Mouse (Mus musculus): ENCODE measurements around the gene Galnt6.

Gene Galnt6

DNA sequence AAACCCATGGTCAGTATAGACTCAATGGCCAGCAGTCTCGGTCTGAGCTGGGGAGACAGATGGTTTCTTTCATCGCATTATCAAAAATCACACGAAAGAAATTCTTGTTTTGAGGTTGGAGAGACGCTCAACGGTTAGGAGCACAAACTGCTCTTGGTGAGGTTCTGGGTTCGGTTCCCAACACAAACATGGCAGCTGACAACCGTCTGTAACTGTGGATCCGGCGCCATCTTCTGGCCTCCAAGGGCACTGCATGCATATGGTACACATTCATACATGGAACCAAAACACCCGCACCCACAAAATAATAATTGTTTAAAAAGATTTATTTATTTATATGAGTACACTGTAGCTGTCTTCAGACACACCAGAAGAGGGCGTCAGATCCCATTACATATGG, 10.6 kb downstream of the Galnt6 start:
- DNase-seq, result no peak

DNA sequence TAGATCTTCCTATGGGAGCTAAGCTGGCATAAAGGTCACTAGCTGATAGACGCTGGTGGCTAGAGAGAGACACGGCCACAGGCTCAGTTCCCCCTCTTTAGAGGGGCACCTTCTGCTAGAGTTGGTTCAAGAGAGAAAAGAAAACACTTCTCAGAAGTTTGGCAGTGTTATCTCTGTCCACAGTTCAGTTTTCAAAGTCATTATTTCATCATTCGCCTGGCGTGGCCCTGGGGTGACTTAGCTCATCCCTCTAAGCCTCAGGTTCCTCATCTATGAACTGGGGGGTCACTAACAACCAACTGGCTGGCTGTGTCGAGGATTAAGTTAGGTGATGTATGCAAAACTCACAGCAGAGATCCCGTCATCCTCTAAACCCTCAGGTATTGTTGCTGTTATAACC, 11.2 kb downstream of the Galnt6 start:
- no peak for DNase-seq

DNA sequence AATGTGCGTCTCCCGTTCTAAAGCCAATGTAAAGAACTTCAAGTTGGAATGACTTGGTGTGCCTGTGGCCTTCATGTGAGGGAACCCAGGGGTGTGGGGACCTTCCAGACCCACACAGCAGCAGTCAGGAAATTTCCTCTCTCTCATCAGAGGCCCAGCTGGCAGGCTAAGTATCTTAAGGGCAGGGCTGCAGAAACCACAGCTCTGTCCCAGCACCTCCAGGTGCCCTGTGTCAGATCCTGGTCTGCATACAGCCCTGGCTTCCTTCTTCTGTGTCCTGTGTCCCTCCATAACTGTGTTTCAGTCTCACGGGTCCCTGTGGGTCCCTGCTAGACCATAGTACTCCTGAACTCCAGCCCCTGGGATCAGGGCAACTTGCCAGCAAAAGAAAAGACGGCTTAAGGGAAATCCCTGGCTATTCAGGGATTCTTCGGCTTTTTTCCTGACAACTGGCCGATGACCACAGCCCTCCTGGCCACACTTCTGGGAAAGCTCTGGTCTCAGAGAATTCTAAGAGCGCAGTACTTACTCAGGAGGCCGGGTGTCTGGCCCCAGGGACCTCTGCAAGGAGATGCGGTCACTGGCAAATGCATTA, 13.7 kb downstream of the Galnt6 start:
- DNase-seq, result no peak

GRCm38 (mm10) chr15:100714470-100714869, 14.7 kb downstream of the Galnt6 start:
- DNase-seq, result no peak

GRCm38 (mm10) chr15:100710838-100711237, 18.3 kb downstream of the Galnt6 start:
- no peak for DNase-seq

- no peak for DNase-seq
Observed at GRCm38 (mm10) chr15:100708433-100709078, 20.6 kb downstream of the Galnt6 start.

DNA sequence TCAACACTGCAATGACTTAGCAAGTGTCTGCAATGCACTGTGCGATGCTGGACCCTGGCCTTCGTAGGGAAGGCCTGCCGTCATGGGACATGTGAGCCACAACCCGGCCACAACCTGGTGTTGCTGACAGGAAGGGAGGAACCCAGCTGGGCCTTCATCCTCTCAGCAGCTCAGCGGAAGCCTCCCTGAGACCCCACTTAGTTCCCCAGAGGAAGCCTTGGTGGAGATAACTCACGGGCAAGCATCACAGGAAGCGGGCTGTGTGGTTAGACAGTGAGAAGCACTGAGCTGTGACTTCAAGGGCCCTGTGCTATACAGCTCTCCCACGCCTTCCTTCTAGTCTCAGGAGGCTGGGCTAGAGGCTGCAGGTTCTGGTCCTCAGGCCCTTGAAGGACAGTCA, 22.9 kb downstream of the Galnt6 start:
- DNase-seq, result peak; percentile 41

DNA sequence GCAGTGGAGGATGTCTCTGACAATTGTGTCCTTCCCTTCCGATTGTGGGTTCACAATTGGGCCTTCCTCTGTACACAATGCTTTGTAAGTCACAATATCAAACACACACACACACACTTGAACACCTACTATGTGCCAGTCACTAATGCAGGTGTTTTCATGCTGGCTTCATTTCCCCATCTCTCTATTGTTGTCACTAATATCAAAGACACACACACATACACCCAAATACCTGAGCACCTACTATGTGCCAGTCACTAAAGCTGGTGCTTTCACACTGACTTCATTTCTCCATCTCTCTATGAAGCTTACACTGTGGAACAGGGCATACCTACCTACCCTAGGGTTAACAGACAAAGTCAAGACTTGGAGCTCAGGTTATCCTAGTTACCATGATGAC, 23.8 kb downstream of the Galnt6 start:
- DNase-seq, result no peak

DNA sequence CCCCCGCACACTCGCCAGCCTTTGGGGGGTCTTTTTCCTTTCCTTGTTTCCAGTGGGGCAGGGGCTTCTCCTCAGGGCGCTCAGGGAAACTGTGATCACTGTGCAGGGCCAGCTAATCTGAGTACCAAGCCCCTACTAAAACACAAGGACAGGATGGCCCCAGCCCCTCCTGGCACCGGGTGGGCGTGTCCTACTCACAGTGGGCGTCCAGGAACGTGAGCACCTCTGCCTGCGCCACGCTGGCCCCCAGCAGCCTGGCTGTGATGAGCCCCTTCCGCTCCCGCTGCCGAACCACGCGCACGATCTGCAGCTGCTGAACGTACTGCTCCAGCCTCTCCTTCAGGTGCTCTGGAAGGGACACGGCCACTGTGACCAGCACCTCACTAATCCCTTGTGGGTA, 25.3 kb downstream of the Galnt6 start:
- no peak for DNase-seq

- peak; percentile 27 for DNase-seq
Observed at GRCm38 (mm10) chr15:100701856-100702255, 27.3 kb downstream of the Galnt6 start.

- no peak for DNase-seq
Observed at GRCm38 (mm10) chr15:100701108-100701507, 28.1 kb downstream of the Galnt6 start.

- DNase-seq, result no peak
Observed at GRCm38 (mm10) chr15:100700424-100700823, 28.8 kb downstream of the Galnt6 start.

- DNase-seq, result peak; percentile 33
Observed at GRCm38 (mm10) chr15:100699386-100699785, 29.8 kb downstream of the Galnt6 start.

DNA sequence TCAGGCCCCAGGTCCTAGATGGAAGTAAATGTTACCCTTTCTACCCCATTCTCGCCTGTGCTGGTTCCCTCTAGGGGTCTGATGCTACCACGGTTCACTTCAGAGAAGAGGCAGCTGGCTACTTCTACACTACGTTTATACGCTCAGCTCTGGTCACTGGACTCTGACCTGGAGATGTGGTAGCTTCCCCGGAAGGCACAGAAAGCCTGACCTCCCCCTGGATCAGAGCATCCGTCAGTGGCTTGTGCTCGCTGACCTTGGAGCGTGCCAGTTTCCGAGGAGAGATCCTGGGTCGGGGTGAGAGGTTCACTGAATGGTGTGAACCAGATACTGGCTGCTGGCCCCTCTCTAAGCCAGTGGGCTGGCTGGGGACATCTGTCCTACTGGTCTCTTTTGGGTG, 31.1 kb downstream of the Galnt6 start:
- no peak for DNase-seq

DNA sequence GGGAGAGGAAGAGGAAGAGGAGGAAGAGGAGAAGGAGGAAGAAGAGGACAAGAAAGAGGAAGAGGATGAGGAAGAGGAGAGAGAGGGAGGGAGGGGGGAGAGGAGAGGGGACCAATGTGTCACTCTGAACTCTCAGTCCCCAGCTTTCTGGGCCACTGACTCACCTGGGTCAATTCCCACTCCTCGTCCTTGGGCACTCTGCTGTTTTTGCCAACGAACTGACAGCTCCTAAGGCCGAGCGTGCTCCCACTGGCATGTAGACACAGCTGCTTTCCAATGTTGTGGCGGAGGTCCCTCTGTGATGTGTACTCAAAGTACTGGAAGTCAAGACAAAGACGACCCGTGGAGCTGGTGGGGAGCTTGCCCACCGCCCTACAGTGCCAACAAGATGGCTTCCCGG, 34.8 kb downstream of the Galnt6 start:
- no peak for DNase-seq

DNA sequence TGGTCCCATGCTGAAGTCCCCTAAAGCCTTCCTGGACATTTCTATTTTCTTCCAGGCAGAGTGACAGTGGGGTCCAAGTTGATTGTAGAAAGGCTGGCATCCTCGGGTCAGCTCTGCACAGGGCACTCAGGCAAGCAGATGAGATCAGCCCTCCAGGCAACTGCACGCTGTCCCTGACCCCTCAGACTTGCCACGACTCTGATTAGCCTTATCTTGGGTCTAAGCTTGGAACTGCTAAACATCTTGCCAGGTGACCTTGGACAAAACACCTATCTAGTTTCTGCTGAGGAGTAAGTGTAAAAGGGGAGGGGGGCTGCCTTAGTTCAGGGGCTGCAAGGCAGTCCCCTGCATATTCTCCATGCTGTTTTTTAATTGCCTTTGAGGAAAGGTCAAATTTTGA, 37.2 kb downstream of the Galnt6 start:
- DNase-seq, result no peak

DNA sequence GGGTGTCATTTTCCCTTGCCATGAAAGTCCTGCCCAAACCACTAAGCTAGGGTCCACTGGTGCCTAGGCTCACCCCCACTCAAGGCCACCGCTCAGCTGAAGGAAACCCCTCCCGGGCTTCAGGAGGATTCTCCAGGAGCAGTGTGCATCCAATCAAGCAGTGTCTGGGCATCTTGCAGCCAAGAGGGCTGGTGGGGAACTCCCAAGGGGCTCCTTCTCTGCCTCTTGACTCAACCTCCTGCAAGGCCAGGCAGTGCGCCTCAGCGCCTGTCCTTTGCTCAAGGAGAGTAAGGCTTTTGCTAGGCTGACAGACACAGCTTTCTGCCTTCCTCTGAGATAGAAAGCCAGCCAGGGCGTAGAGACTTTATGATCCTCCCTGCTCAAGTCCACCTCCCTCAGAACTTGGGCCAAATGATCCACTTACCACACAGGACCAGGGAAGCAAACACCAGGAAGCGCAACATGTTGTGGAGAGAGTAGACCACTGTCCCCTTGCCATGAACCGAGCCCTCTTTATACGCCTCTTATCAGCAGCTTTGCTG, 41.7 kb downstream of the Galnt6 start, which contains the start of gene Cela1:
Cela1 (minus strand) TSS at position 492 of the 542 bp plus-strand sequence.
- no peak for DNase-seq

GRCm38 (mm10) chr15:100686989-100687388, 42.2 kb downstream of the Galnt6 start:
- peak; percentile 58 for DNase-seq

DNA sequence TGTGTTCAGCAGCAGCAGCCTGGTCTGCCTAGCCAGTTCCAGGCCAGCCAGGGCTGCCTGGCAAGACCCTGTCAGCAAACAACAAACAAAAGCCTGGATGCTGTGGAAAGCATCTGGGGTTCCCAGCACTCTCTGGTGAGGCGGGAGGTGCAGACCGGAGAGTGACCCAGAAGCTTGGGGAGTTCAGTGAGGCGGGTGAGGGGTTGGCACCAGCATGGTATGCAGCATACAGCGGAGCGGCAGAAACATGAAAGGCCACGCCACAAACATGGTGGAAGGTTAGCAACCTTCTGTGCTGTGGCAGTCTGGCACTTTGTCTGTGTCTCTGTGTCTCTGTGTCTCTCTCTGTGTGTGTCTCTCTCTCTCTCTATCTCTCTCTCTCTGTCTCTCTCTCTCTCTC, 42.7 kb downstream of the Galnt6 start:
- DNase-seq, result no peak

DNA sequence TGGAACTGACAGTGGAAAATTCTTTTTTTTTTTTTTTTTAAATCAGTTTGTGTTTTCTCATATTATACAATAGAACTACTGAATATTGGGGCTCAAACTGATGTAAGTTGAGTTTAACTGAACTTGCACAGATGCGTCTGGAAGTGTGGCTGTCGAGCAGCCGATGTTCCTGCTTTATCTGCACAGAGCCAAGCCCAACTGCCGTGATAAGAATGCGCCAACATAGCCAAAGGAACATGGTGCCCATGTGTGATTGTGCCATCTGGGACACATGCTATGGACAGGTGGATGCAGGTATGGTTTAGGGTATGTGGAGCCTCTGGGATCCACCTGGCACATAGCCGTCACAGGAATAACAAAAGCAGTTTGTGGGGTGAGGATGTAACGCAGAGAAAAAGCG, 43.3 kb downstream of the Galnt6 start:
- DNase-seq, result peak; percentile 61

DNA sequence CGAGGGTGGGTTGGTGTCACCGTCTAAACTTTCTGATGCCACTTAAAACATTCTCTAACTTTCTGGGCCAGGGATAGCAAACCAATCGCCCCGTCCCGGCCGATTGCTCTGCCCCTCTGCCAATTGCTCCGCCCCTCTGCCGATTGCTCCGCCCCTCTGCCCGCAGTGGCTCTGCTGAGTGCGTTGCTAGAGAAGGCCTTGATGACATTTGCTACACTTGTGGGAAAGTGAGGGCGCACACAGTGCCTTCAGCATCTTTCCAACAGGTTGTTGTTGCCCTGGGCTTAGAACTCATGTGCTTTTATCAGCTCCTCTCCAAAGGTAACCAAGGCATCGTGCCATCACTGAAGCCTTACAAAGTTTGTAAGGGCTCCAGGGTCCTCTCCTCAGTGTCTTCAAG, 43.9 kb downstream of the Galnt6 start:
- DNase-seq, result peak; percentile 79

- DNase-seq, result no peak
Observed at GRCm38 (mm10) chr15:100684450-100684849, 44.7 kb downstream of the Galnt6 start.

DNA sequence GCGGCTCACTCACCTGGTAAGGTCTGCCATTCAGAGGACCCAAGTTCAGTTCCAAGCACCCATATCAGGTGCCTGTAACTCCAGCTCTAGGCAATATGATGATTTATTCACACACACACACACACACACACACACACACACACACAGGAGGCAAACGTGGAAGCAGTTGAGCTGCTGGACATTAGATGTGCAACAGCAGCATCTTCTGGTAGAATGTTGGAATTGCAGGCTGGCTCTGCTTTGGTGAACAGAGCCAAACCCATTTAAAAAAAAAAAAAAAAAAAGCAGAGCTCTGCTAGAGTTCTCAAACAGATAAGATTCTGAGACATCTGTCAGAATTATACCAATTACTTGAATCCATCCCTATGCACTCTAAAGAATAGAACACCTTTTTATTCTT, 46.1 kb downstream of the Galnt6 start:
- DNase-seq, result peak; percentile 85

- DNase-seq, result no peak
Observed at GRCm38 (mm10) chr15:100681770-100682169, 47.4 kb downstream of the Galnt6 start.

DNA sequence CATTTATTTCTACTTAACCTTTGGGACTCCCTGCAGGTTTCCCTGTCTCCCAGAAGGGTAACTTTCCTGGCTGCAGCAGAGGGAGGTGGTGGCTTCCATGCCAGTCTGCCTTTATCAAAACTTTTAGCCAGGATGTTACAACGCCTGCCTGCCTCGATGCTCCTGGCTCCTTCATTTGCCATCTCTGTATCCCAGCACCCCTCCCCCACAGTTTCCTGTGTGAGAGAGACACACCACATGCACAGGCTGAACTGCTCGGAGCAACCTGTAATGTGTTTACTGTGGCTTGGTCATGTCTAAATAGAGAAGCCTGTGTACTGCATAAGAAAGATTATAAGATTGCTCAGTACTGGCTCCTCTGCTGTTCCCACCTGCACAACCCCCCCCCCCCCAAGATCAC, 48.8 kb downstream of the Galnt6 start:
- no peak for DNase-seq

Data from liver (tissue).